Mouse (Mus musculus): ENCODE data around the gene Kazn.

DNA sequence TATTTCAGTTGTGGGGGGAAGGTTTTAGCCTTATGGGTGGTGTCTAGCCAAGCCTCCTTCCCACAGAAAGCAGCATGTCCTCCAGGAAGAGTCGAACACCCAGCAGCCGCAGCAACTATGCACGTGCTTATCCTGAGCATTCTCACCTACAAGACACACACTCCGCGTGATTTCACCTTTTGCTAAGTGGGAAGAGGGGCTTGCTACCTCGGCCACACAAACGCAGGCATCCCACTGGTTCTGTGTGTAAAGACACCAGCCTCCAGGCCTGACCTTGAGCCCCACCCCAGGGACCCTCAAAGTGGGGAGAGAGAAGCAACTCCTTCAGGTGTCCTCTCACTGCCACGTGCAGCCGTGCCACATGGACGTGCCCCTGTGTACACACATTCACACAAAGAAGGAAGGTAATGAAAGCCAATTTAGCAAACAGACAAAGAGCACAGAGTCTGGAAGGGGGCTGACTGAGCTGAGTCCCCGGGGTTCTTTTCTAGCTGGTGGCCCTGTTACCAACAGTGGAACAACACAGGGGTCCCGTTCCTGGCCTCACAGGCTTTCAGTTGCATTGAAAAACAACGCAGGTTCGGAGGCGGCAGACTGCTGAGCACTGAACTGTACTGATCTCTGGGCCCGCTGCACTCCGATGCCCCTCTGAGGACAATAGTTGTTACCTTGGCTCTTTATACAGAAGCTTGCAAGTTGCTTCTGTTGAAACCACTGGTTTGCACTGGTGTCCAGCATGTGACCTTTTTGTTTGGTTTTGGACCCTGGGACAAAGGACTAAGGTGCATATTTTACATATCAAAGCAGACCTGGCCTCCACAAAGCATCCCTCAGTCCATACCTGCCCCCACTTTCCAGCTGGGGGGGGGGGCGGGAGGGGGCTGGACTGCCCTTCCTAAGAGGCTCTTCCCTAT, 170.0 kb downstream of the Kazn start:
- TF ChIP-seq CTCF (IDR thresholded peaks at IDR 0.05; ENCODE audit: extremely low read depth, insufficient read depth, low read length): no peak
- no peak for TF ChIP-seq POLR2A (IDR thresholded peaks at IDR 0.05; ENCODE audit: extremely low read depth, insufficient read depth, low read length)

Measured in cortical plate, adult 2 months (tissue).